23 mouse cellular contexts compared by ENCODE assay signal in the genomic region with DNA sequence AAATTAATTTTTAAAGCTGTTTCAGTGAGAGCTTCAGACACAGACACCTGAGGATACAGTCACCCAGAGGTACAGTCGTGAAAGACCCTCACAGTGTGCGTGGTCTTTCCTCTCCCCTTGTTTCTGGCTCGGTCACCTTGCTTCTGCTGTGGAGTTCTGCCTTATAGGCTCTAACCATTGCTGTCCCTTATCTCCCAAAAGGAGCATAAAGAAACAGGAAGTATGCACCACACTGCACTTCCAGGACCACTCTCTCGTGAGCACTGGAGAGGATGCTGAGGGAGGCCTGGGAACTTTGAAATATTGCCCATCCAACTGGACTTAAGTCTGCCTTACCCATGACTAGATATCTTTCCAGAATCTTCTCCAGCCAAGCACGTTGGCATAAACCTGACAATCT. TPM values are rescaled to one million over a fixed set of nuclear protein-coding genes. Genes with fewer than 3 reads are reported as not detected.
"Had no signal": no experiment of that assay in that cellular context is flagged by ENCODE, and none has a peak within 500 bp of the region (broad histone marks: within the 10 kb centered on the region; RNA-seq: fewer than 3 reads in every experiment).

No protein-coding gene starts in this region.

- H3K36me3 ChIP-seq: neural tube, embryonic 13.5 days; neural tube, embryonic 15.5 days; stomach, embryonic 15.5 days had no signal

- H3K4me3 ChIP-seq: neural tube, embryonic 13.5 days; neural tube, embryonic 15.5 days; stomach, embryonic 15.5 days had no signal

- H3K4me1 ChIP-seq: neural tube, embryonic 13.5 days; neural tube, embryonic 15.5 days; stomach, embryonic 15.5 days had no signal

- H3K9me3 ChIP-seq: neural tube, embryonic 13.5 days; neural tube, embryonic 15.5 days; stomach, embryonic 15.5 days had no signal

- DNase-seq: retina, postnatal 1 day; right cerebral cortex, adult 18-20 months; right cerebral cortex, postnatal 14 days; right cerebral cortex, postnatal 25 days; right cerebral cortex, postnatal 4 days; spleen, adult 18-20 months; thymus, adult 18-20 months; thymus, adult 2 months; thymus, postnatal 14 days; thymus, postnatal 25 days; thymus, postnatal 36 days; thymus, postnatal 4 days had no signal

- H3K27me3 ChIP-seq: neural tube, embryonic 13.5 days; neural tube, embryonic 15.5 days; stomach, embryonic 15.5 days had no signal

- H3K9ac ChIP-seq: neural tube, embryonic 13.5 days; neural tube, embryonic 15.5 days; stomach, embryonic 15.5 days had no signal

- H3K27ac ChIP-seq: neural tube, embryonic 13.5 days; neural tube, embryonic 15.5 days; stomach, embryonic 15.5 days; stomach, postnatal 0 days had no signal

RNA-seq across cellular contexts. Expression of a gene that starts 34.3 kb away (rescaled TPM):
- total RNA-seq: neutrophil, adult 5-6 weeks had no signal
- polyA plus RNA-seq: neural tube, embryonic 13.5 days; neural tube, embryonic 14.5 days; neural tube, embryonic 15.5 days; small intestine, adult 2 months; spleen, adult 2 months; stomach, embryonic 14.5 days; stomach, postnatal 0 days; thymus, postnatal 0 days; urinary bladder, adult 2 months had no signal
